Mouse (Mus musculus) layer of hippocampus, adult 9-11 months (tissue): Measurements from ENCODE around the gene Rptor.

Experiments
- DNase-seq: peaks from one replicate; pipeline ENCODE4 v3.0.0; 2022

Rptor gene

GRCm38 (mm10) chr11:119941794-119942193, 339.1 kb downstream of the Rptor start:
- no peak for DNase-seq

GRCm38 (mm10) chr11:119942201-119942726, 339.6 kb downstream of the Rptor start:
- no peak for DNase-seq

GRCm38 (mm10) chr11:119942727-119943427, 340.2 kb downstream of the Rptor start, which contains the start of gene Baiap2:
Gene Baiap2, plus strand, starts transcription at chr11:119942763.
- DNase-seq: peak; percentile 98

GRCm38 (mm10) chr11:119943428-119943988, 340.8 kb downstream of the Rptor start:
- no peak for DNase-seq

GRCm38 (mm10) chr11:119945343-119945742, 342.6 kb downstream of the Rptor start:
- no peak for DNase-seq

- no peak for DNase-seq
These were observed 344.7 kb downstream of the Rptor start for GRCm38 (mm10) chr11:119947426-119947825.

- DNase-seq: no peak
These were observed 345.2 kb downstream of the Rptor start for GRCm38 (mm10) chr11:119947897-119948296.

- no peak for DNase-seq
These were observed 345.6 kb downstream of the Rptor start for GRCm38 (mm10) chr11:119948305-119948704.

GRCm38 (mm10) chr11:119948803-119949202, 346.1 kb downstream of the Rptor start:
- DNase-seq: no peak
